Mouse (Mus musculus): ENCODE results near the gene Fam83g. TPM values are rescaled to one million over a fixed set of nuclear protein-coding genes. Genes with fewer than 3 reads are reported as not detected.
A peak's percentile ranks its signal among the peaks of the same experiment; 100 is the strongest.

Gene Fam83g
- polyA plus RNA-seq, 1 experiment = 0.06 TPM

- no peak for DNase-seq (ENCODE audit: extremely low spot score in 1 of 2, low spot score in 1 of 2)
These were observed 33.2 kb upstream of the Fam83g start for GRCm38 (mm10) chr11:61650470-61651265.

DNA sequence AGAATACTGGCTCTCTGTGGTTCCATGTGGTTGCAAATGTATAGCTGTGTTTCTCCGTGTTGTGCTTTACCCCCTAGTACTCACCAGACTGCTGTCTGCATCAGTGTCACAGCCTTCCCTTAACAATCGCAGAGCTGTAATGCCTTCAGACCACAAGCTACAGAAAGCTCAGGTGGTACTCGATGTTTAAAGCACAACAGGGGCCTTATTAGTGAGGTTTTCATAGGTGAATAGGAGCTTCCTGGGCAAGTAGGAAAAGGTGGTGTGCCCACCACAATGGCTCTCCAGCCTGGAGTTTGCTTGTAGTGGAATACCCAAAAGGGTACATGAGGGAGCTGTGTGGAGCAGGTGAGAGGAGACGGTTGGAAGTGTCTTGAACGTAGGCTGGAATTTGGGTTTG, 31.7 kb upstream of the Fam83g start:
- DNase-seq (ENCODE audit: extremely low spot score in 1 of 2, low spot score in 1 of 2) = no peak

DNA sequence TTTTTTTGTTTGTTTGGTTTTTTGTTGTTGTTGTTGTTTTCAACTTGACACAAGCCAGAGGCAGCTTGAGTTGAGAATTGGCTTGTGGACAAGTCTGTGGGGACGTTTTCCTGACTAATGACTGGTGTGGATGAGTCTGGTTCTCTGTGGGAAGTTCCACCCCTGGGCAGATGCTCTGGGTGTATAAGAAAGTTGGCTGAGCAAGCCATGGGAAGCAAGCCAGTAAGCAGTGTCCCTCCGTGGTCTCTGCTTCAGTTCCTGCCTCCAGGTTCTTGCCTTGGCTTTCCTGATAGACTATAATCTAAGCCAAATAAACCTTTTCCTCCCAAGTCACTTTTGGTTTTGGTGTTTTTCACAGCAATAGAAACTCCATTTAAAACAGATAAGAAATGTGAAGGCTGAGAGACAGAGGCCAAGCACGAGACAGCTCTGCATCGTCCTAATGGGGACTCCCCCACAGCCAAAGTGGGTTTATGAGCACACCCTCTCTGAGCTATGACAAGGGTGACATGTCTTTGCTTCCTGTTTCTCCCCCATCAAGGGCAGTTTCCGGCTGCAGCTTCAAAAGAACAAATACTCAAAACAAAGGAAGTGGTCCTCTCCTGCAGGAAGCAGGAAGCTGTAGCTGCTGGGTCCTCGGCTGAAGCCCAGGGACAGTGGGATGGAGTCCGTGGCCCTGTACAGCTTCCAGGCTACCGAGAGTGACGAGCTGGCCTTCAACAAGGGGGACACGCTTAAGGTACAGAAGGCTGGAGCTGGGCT, 31.0 kb upstream of the Fam83g start, which contains the start of gene Grap:
Gene Grap (plus strand): TSS at position 580 of the 762 bp plus-strand sequence.
- DNase-seq (ENCODE audit: extremely low spot score in 1 of 2, low spot score in 1 of 2) = no peak

GRCm38 (mm10) chr11:61653568-61653967, 30.3 kb upstream of the Fam83g start:
- no peak for DNase-seq (ENCODE audit: extremely low spot score in 1 of 2, low spot score in 1 of 2)

- DNase-seq (ENCODE audit: extremely low spot score in 1 of 2, low spot score in 1 of 2) = no peak
These were observed 29.0 kb upstream of the Fam83g start for GRCm38 (mm10) chr11:61654786-61655311.

- DNase-seq (ENCODE audit: extremely low spot score in 1 of 2, low spot score in 1 of 2) = no peak
These were observed 28.2 kb upstream of the Fam83g start for GRCm38 (mm10) chr11:61655649-61656048.

GRCm38 (mm10) chr11:61656148-61656850, 27.6 kb upstream of the Fam83g start:
- DNase-seq (ENCODE audit: extremely low spot score in 1 of 2, low spot score in 1 of 2) = no peak

- DNase-seq (ENCODE audit: extremely low spot score in 1 of 2, low spot score in 1 of 2) = no peak
These were observed 26.5 kb upstream of the Fam83g start for GRCm38 (mm10) chr11:61657432-61657831.

DNA sequence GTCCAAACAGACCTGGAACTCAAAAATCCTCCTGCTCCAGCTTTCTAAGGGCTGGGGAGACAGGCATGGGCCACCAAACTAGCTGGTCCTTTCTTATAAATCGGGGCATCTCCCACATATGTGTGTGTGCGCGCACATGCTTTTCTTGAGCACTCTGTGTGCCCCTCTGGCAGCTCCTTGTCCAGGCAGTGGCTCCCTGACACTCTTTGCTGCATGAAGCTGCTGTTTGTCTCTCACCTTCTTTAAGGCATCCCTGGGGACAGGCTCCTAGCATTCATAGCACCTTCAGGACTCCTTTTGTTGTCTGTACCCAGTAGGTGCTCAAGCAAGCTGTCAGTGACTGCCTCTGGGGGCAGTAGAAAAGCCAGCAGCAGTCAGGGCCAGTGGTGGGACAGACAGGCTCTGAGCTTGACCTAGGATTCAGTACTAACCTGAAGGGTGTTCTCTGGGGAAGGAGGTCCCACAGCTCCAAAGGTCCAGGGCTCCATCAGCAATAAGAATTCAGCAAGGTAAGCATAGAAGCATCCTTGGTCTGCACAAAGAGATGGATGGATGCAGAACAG, 25.4 kb upstream of the Fam83g start:
- no peak for DNase-seq (ENCODE audit: extremely low spot score in 1 of 2, low spot score in 1 of 2)

DNA sequence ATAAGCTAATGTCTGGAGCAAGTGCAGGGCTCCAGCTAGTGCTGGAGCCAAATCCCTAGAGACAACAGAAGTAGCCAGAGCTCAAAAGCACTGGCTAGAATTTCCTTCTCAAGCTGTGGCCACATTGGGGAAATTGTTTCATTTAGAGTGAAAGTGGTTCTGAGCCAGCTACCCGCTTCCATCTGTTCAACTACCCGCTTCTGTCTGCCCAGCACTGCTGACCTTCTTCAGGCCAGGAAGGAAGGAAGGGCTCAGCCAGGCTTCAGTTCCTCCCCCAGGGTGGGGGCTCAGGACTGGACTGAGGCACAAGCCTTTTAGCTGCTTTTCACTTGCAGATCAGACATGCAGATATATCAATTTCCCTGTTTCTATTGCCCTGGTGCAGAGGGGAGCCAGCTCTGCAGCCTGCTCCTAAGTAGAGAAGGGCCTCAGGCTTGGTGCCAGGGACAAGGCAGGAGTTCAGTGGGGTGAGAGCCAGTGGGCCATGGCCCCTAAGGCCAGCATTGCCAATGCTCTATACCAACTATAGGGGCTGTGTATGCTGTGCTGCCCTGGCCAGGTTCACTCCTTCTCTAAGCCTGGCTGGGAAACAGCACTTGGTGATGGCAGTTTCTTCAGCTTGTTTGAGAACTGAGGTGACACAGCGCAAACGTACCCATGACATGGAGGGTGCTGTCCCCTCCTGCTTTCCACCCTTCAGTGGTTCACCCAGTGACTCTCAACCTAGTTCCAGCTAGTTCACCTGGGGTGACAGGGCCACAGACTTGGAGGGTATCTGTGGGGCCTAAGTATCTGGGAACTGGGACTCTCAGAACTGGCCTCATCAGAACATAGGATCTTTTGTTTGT, 24.7 kb upstream of the Fam83g start:
- DNase-seq (ENCODE audit: extremely low spot score in 1 of 2, low spot score in 1 of 2) = peak in 1 of 2 experiments; percentile 26

DNA sequence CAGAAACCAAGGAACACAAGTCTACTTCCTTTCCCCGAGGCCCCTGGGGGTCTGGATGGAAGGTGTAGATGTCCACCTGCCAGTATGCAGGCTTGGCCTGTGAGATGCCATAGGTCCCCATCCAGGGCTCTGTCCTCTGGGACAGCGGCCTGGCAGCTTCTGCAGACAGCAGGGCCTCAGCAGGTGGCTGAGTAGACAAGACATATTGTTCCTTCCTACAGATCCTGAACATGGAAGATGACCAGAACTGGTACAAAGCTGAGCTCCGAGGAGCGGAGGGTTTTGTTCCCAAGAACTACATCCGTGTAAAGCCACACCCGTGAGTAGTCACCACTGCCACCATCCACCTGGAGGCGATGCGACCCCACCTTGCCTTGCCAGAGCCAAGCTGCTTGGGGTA, 23.9 kb upstream of the Fam83g start:
- DNase-seq (ENCODE audit: extremely low spot score in 1 of 2, low spot score in 1 of 2) = no peak

DNA sequence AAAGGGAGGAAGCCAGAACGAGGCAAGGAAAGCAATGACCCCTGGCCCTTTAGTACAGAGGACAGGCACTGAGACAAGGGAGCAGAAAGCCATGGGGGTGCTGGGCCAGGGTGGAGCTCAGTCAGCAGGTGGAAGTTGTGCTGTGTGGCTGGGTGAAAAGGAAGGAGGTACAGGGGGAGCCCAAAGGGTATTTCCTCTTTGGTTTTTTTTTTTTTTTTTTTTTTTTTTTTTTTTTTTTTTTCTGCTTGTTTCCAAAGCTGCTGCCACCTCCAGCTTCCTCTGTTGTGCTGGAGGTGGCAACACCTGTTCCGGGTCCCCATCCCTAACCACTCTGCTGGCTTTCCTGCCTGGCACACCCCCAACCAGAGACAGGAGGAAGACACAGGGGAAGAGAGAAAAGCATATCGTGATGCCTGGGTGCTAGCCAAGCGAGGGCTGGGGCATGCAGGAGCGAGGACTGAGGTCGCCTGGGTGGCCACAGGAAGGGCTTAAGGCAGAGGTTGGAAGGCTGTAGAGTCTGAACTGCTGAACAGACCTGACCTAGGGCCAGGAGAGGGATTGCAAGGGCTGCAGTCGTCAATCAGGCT, 23.0 kb upstream of the Fam83g start:
- DNase-seq (ENCODE audit: extremely low spot score in 1 of 2, low spot score in 1 of 2) = no peak

GRCm38 (mm10) chr11:61662189-61662588, 21.7 kb upstream of the Fam83g start:
- no peak for DNase-seq (ENCODE audit: extremely low spot score in 1 of 2, low spot score in 1 of 2)

DNA sequence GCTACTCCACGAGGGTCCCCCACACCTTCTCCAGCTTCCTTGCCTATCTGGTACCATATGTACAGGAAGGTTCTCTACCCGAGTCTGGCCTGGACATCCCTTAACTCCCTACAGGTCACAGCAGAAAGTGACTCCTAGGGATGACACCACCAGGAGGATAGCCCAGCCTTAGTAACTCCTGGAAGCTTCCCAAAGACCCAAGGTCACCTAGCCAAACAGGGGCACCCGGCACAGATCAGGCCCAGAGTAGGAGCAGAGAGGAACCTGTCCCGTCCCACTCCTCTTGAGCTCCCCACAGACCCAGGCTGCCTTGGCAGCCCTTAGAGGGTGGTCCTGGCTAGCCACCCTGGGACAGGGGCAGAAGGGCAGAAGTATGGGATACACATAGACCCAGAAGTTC, 18.5 kb upstream of the Fam83g start:
- no peak for DNase-seq (ENCODE audit: extremely low spot score in 1 of 2, low spot score in 1 of 2)

- DNase-seq (ENCODE audit: extremely low spot score in 1 of 2, low spot score in 1 of 2) = peak; percentile 20 to 70
These were observed 17.7 kb upstream of the Fam83g start for GRCm38 (mm10) chr11:61665991-61666799.

DNA sequence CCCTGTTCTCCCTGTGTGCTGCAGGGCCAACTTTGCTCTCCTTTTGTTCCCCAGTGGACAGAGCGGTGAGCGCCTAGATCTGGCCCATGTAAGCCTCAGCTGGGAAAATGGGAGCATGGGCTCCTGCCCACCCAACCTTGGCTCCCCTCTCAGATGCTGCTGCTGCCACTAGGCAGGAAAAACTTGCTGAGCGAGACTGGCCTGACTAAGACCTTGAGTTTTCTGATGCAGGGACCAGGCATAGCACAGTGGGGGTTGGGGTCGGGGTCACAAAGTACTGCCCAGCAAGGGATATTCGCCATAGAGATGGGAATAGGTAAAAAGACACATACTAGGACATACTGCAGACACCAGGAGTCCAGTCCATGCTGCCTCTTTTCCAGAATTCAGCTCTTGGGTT, 16.6 kb upstream of the Fam83g start:
- no peak for DNase-seq (ENCODE audit: extremely low spot score in 1 of 2, low spot score in 1 of 2)

DNA sequence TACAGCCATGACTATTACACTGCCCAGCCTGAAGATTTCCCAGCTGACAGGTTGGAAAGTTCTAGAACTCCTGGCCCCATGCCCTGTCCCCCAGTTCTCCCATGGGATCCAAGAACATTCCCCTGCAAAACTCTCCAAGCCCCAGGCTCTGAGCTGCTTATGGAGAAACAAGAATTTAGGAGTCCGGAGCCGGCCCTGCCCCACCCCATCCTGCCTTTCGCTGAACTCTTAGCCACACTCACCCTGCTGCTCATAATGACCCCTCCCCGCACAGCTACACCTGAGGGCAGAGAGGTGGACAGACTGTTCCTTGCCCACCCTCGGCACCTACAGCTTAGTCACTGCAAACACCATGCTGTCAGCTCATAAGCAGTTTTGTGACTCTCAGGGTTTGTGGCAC, 16.1 kb upstream of the Fam83g start:
- no peak for DNase-seq (ENCODE audit: extremely low spot score in 1 of 2, low spot score in 1 of 2)

All from frontal cortex, adult 2 months (tissue).